Mouse (Mus musculus): ENCODE data around the gene Smcp. TPM values are rescaled to one million over a fixed set of nuclear protein-coding genes. Genes with fewer than 3 reads are reported as not detected.

The Smcp gene
- not detected in 2 replicates for polyA plus RNA-seq (2012; rRNA removed)

DNA sequence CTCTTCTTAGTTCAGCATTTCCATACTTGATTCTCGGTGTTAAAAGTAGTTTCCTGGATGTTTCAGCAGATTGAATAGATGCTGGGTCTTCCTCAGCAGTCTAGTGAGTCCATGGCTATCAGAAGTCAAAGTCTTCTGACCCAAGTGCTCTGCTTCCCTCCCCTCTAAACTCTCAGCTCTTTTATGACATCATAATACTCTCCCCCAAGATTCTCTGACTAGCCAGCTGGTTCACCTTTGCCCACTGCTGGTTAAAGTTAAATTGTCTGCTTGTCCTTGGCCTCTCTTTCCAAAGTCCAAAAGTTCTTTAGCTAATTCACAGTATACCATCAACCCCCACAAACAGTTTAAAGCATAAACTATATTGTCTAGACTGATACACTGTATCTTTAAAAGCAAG is at the start of gene Smcp:
Smcp (minus strand) TSS at position 140 of the 400 bp plus-strand sequence.
- TF ChIP-seq POLR2A (IDR thresholded peaks at IDR 0.05; ENCODE audit: extremely low read depth, insufficient read depth, low read length) (no peak), CTCF (IDR thresholded peaks at IDR 0.05; ENCODE audit: extremely low read depth, insufficient read depth, low read length) (no peak)
- Histone ChIP-seq H3K4me1 (ENCODE audit: control insufficient read depth, insufficient read depth, low read length) (no peaks in the 10 kb centered on the region), H3K27ac (ENCODE audit: insufficient read depth, low read length) (no peak within 1 kb of the TSS), H3K4me3 (ENCODE audit: insufficient read depth, low read length) (no peak within 1 kb of the TSS)

DNA sequence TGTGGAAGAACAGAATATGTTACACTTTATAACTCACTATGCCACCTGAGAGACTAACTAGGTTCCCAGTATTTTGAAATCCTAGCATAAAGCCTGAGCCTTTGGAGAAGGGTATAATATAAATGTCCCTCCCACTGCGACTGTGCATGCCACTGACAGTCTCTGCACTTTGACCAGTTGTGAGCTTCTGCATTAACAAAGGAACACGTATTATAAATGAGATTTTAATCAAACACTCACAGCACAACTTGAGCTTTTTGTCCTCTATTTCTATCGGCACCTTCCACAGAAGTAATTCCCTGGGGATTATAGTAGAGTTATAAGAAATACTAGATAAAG is 49.8 kb upstream of the Smcp start:
- H3K27ac ChIP-seq (ENCODE audit: insufficient read depth, low read length): no peak overlapping the region
- TF ChIP-seq CTCF (IDR thresholded peaks at IDR 0.05; ENCODE audit: extremely low read depth, insufficient read depth, low read length) (no peak), POLR2A (IDR thresholded peaks at IDR 0.05; ENCODE audit: extremely low read depth, insufficient read depth, low read length) (no peak)
- no peaks in the 10 kb centered on the region for H3K4me1 ChIP-seq (ENCODE audit: control insufficient read depth, insufficient read depth, low read length)
- no peak overlapping the region for H3K4me3 ChIP-seq (ENCODE audit: insufficient read depth, low read length)

DNA sequence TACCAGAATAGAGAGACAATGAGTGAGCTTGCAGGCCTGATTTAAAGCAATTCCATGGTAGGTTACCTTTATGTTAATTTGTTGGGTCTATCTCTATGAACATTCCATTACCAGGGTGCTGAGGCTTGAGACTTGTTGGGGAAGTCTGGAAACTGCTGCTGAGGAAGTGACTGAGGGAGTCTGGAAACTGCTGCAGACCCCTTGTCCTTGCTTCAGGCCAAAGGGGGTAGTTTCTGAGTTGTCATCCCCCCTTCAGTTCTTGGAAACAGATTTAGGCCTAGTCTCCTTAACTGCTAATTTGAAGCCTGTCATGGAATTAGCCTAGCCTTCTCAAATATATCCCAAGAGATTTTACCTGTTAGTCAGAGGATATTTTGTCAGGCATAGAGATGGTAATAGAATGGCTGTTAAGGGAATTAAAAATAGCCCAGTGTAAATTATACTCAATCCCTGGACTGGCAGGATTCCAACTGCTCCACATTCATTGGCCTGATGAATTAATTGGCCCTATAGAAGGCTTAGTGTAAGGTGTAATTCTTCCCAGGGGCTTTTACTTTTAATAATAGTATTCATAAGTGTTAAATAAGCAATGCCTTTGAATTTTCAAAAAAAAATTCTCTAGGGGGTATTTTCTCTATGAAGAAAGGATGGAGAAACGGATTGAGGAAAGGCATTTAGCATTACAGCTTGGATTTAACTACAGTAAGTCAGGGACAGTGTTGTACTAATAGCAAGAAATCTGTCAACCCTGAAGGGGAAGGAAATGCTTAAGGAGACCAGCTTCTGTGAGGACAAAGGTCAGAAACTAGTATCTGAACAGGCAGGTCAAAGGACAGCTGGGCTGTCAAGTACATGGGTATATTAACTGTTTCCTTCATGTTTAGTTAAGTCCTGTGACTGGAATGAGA is 49.2 kb upstream of the Smcp start:
- Histone ChIP-seq H3K4me3 (ENCODE audit: insufficient read depth, low read length) (no peak overlapping the region), H3K27ac (ENCODE audit: insufficient read depth, low read length) (no peak overlapping the region), H3K4me1 (ENCODE audit: control insufficient read depth, insufficient read depth, low read length) (no peaks in the 10 kb centered on the region)
- no peak for TF ChIP-seq POLR2A (IDR thresholded peaks at IDR 0.05; ENCODE audit: extremely low read depth, insufficient read depth, low read length)
- no peak for TF ChIP-seq CTCF (IDR thresholded peaks at IDR 0.05; ENCODE audit: extremely low read depth, insufficient read depth, low read length)

DNA sequence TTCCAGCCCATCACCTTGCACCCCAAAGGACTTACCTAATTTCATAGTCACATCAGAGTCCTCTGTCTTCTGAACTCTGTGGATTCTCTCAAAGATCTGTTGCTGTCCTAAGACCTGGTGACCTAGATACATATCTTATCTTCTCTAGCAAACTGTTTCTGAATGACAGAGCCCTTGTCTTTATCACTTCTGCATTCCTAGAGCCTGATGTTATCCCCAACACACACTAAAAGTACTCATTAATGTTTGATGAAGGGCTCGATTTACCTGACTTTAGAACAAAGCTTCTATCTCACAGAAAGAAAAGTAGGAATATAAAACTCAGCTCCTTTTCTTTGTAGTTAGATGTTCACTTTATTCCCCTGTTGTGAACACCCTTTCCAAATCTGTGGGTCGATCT is 32.8 kb upstream of the Smcp start, which contains the start of gene Lce6a:
Lce6a (minus strand) TSS at position 101 of the 400 bp plus-strand sequence.
- TF ChIP-seq CTCF (IDR thresholded peaks at IDR 0.05; ENCODE audit: extremely low read depth, insufficient read depth, low read length) (no peak), POLR2A (IDR thresholded peaks at IDR 0.05; ENCODE audit: extremely low read depth, insufficient read depth, low read length) (no peak)
- Histone ChIP-seq H3K27ac (ENCODE audit: insufficient read depth, low read length) (no peak within 1 kb of the TSS), H3K4me3 (ENCODE audit: insufficient read depth, low read length) (no peak within 1 kb of the TSS), H3K4me1 (ENCODE audit: control insufficient read depth, insufficient read depth, low read length) (no peaks in the 10 kb centered on the region)

DNA sequence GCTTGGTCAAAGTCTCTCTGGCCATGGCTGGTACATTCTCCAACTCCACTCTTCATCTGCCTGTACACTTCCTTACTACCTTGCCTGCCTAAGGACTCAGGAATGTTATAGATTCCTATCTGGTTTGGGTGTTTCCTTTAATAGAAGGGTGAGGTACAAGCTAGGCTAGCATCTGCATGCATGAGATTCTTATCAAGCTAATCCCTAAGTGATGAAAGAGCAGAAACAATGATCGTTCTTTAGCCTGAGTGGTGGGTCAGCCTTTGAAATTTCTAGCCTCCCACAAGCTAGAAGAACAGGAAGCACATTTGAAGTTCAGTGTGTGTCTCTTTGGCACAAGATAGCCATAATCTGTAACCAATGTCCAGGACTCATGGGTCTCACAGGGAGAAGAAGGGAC is 21.0 kb upstream of the Smcp start:
- H3K4me1 ChIP-seq (ENCODE audit: control insufficient read depth, insufficient read depth, low read length): no peaks in the 10 kb centered on the region
- TF ChIP-seq CTCF (IDR thresholded peaks at IDR 0.05; ENCODE audit: extremely low read depth, insufficient read depth, low read length) (no peak), POLR2A (IDR thresholded peaks at IDR 0.05; ENCODE audit: extremely low read depth, insufficient read depth, low read length) (no peak)
- no peak overlapping the region for H3K4me3 ChIP-seq (ENCODE audit: insufficient read depth, low read length)
- no peak overlapping the region for H3K27ac ChIP-seq (ENCODE audit: insufficient read depth, low read length)

DNA sequence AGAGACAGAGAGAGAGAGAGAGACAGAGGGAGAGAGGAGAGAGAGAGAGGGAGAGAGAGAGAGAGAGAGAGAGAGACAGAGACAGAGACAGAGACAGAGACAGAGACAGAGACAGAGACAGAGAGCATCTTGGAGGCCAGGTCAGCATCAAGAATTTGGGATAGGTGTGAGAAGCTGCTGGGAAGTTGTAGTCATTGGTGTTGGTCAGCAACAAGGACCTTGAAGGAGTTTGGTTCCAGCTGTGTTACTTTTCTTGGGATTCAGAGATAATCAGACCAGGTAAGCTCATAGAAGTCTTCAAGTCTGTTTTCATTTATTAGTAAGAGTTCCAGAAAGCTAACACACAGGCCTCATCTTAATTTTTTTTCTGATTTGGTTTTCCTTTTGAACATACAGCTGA is 18.6 kb upstream of the Smcp start, which contains the start of gene 2210017I01Rik:
2210017I01Rik (minus strand) TSS at position 101 of the 400 bp plus-strand sequence.
- H3K4me3 ChIP-seq (ENCODE audit: insufficient read depth, low read length): no peak within 1 kb of the TSS
- H3K4me1 ChIP-seq (ENCODE audit: control insufficient read depth, insufficient read depth, low read length): no peaks in the 10 kb centered on the region
- TF ChIP-seq POLR2A (IDR thresholded peaks at IDR 0.05; ENCODE audit: extremely low read depth, insufficient read depth, low read length) (no peak), CTCF (IDR thresholded peaks at IDR 0.05; ENCODE audit: extremely low read depth, insufficient read depth, low read length) (no peak)
- H3K27ac ChIP-seq (ENCODE audit: insufficient read depth, low read length): no peak within 1 kb of the TSS

DNA sequence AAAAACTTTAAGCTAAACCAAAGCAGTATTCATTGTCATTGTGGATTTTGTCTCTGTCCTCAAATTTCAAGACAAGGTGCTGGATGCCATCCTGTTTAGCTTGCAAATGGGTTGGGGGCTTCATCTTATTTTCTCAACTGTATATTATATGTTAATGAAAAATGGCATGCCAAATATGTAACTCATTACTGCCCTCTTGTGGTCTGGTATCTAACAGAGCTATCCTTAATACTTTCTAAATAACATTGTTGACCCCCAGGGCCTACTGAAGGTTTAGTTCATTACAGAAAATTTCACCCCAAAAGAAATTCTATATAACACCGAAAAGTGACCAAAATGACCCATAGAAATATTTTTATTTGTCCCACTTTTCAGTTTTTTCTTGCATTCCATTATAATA is 13.4 kb upstream of the Smcp start:
- no peaks in the 10 kb centered on the region for H3K4me1 ChIP-seq (ENCODE audit: control insufficient read depth, insufficient read depth, low read length)
- H3K27ac ChIP-seq (ENCODE audit: insufficient read depth, low read length): no peak overlapping the region
- no peak overlapping the region for H3K4me3 ChIP-seq (ENCODE audit: insufficient read depth, low read length)
- no peak for TF ChIP-seq CTCF (IDR thresholded peaks at IDR 0.05; ENCODE audit: extremely low read depth, insufficient read depth, low read length)
- TF ChIP-seq POLR2A (IDR thresholded peaks at IDR 0.05; ENCODE audit: extremely low read depth, insufficient read depth, low read length): no peak

DNA sequence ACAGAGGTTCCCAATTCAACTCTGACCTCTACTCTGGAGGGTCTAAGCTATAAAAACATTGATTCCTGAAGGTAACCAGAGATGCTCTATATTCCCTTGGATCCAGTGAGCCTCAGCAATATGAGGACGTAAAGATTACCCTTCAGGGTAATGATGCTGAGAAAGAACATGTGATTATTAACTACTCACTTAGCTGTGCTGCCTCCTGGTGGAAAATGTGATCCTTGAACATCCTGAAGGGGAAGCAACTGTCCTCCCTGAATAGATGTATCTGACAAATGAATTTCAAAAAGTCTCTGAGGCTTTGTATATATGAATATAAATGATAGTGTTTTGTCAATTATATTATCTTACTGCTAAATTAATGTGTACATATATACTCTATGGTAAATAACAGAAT is 11.7 kb upstream of the Smcp start:
- TF ChIP-seq POLR2A (IDR thresholded peaks at IDR 0.05; ENCODE audit: extremely low read depth, insufficient read depth, low read length) (no peak), CTCF (IDR thresholded peaks at IDR 0.05; ENCODE audit: extremely low read depth, insufficient read depth, low read length) (no peak)
- no peak overlapping the region for H3K27ac ChIP-seq (ENCODE audit: insufficient read depth, low read length)

DNA sequence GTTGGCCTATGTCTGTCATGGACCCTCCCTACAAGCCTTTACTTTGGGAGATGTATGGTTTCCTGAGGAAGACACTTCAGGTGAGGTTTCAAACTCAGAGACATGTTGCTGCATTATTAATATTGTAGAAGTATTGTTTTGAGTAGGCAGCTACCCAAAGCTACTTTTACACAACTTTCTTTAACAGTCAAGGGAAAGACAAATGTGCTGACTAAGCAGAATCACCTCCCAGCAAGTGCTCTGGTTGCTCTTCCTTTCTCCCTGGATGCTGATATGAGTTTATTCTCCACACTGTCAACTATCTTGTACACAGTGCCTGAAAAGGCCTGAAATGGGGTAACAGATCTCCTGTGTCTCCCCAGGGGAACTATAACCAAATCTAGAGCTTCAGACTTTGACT is 11.2 kb upstream of the Smcp start:
- Histone ChIP-seq H3K4me1 (ENCODE audit: control insufficient read depth, insufficient read depth, low read length) (no peaks in the 10 kb centered on the region), H3K27ac (ENCODE audit: insufficient read depth, low read length) (no peak overlapping the region), H3K4me3 (ENCODE audit: insufficient read depth, low read length) (no peak overlapping the region)
- TF ChIP-seq CTCF (IDR thresholded peaks at IDR 0.05; ENCODE audit: extremely low read depth, insufficient read depth, low read length): no peak
- TF ChIP-seq POLR2A (IDR thresholded peaks at IDR 0.05; ENCODE audit: extremely low read depth, insufficient read depth, low read length): no peak

More for the DNA sequence above, 11.7 kb upstream of the Smcp start:
- no peaks in the 10 kb centered on the region for H3K4me1 ChIP-seq (ENCODE audit: control insufficient read depth, insufficient read depth, low read length)
- no peak overlapping the region for H3K4me3 ChIP-seq (ENCODE audit: insufficient read depth, low read length)

DNA sequence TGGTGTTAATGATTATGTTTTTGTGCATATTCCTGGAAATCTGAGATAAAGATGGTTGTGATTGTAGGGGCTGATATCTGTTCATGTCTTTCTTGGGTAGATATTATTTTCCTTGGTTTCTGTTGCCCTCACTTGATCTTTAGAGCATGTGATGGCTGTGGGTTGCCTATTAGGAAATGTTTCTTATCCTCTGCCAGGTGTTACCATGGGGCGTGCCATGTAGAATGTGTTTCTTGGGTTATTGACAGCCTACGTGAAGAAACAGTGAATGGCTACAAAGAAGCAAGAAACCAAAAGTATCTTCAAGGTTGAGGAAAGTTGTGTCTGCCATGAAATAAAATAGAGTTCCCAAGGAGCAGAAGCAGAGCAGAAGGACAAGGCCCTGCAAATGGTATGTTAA is 9.6 kb upstream of the Smcp start:
- no peak overlapping the region for H3K27ac ChIP-seq (ENCODE audit: insufficient read depth, low read length)
- no peaks in the 10 kb centered on the region for H3K4me1 ChIP-seq (ENCODE audit: control insufficient read depth, insufficient read depth, low read length)
- no peak for TF ChIP-seq CTCF (IDR thresholded peaks at IDR 0.05; ENCODE audit: extremely low read depth, insufficient read depth, low read length)
- no peak overlapping the region for H3K4me3 ChIP-seq (ENCODE audit: insufficient read depth, low read length)
